Mouse (Mus musculus) kidney, adult 8-10 months (tissue): ENCODE measurements around the gene Lrat.
A peak's percentile ranks its signal among the peaks of the same experiment; 100 is the strongest.

Experiments
- DNase-seq, 2 experiments: peaks; one replicate each; pipeline ENCODE4 v3.0.0; 2022

Gene Lrat

GRCm38 (mm10) chr3:82903613-82904205 lies at the start of gene Lrat:
Lrat (minus strand) TSS chr3:82903973.
- peak; percentile 70 to 78 for DNase-seq

- DNase-seq = peak in 1 of 2 experiments; percentile 2
Measured at GRCm38 (mm10) chr3:82952173-82952962, 48.6 kb upstream of the Lrat start.

GRCm38 (mm10) chr3:82950639-82951038 lies 46.9 kb upstream of the Lrat start:
- no peak for DNase-seq

- DNase-seq = no peak
Measured at GRCm38 (mm10) chr3:82950208-82950607, 46.4 kb upstream of the Lrat start.

GRCm38 (mm10) chr3:82946375-82947107 lies 42.8 kb upstream of the Lrat start:
- DNase-seq = no peak

GRCm38 (mm10) chr3:82927917-82928316 lies 24.1 kb upstream of the Lrat start:
- no peak for DNase-seq

GRCm38 (mm10) chr3:82915632-82916031 lies 11.9 kb upstream of the Lrat start:
- no peak for DNase-seq

GRCm38 (mm10) chr3:82908671-82909070 lies 4.9 kb upstream of the Lrat start:
- no peak for DNase-seq

GRCm38 (mm10) chr3:82904211-82904908 lies 587 bp upstream of the Lrat start:
- DNase-seq = peak in 1 of 2 experiments; percentile 2

- no peak for DNase-seq
Measured at GRCm38 (mm10) chr3:82902757-82903612, 788 bp downstream of the Lrat start.

- DNase-seq = no peak
Measured at GRCm38 (mm10) chr3:82888842-82889241, 14.9 kb downstream of the Lrat start.

GRCm38 (mm10) chr3:82877258-82877657 lies 26.5 kb downstream of the Lrat start:
- peak; percentile 4 to 22 for DNase-seq

- peak; percentile 56 to 57 for DNase-seq
Measured at GRCm38 (mm10) chr3:82876372-82876739, 27.4 kb downstream of the Lrat start, which contains the start of gene Rbm46. Rbm46 (minus strand) TSS chr3:82876483.

GRCm38 (mm10) chr3:82875671-82876371 lies 28.0 kb downstream of the Lrat start:
- DNase-seq = no peak

GRCm38 (mm10) chr3:82857414-82858077 lies 46.2 kb downstream of the Lrat start:
- DNase-seq = peak in 1 of 2 experiments; percentile 3
